Mouse (Mus musculus) CH12.LX (cell line): ENCODE measurements around the gene Adam12. TPM values are rescaled to one million over a fixed set of nuclear protein-coding genes. Genes with fewer than 3 reads are reported as not detected.

ENCODE experiments used
- DNase-seq: peaks from one replicate; pipeline ENCODE4 v3.0.0-alpha.2; 2013; ENCODE audit errors: extremely low read depth
- H3K27ac ChIP-seq: 2 replicates; pipeline ENCODE4 v1.5.1; 2012; ENCODE audit warnings: low read depth, mild to moderate bottlenecking, control low read depth, moderate library complexity; ENCODE audit not compliant: insufficient read depth
- H3K27me3 ChIP-seq: replicated peaks from 2 replicates; pipeline ENCODE3; 2012; ENCODE audit warnings: inconsistent platforms
- H3K36me3 ChIP-seq, 2 experiments: replicated peaks in 1 of 2; 2 replicates each; pipeline versions ENCODE3 to v1.6.1; 2012; ENCODE audit warnings: inconsistent platforms in 1 of 2, low read length in 1 of 2, mild to moderate bottlenecking in 1 of 2, mixed read lengths in 1 of 2, moderate library complexity in 1 of 2; ENCODE audit not compliant: control insufficient read depth in 1 of 2, insufficient read depth in 1 of 2
- H3K4me1 ChIP-seq, 2 experiments: 2 replicates each; pipeline ENCODE4 v1.6.1; 2012; ENCODE audit warnings: inconsistent platforms in 1 of 2, moderate library complexity in 1 of 2; ENCODE audit not compliant: insufficient read depth in 2 of 2, control insufficient read depth in 1 of 2
- H3K4me2 ChIP-seq: 2 replicates; pipeline ENCODE4 v1.6.1; 2012; ENCODE audit warnings: low read depth, mild to moderate bottlenecking, control low read depth; ENCODE audit not compliant: poor library complexity, insufficient read depth, severe bottlenecking
- H3K4me3 ChIP-seq, 3 experiments: fragments of 150-350 bp in 1 of 3; sonication (generic) in 1 of 3; replicated peaks in 1 of 3; 2 replicates each; pipeline versions ENCODE3 to v1.5.1; 2011 to 2012; ENCODE audit warnings: low read depth in 2 of 3, low read length in 2 of 3, mild to moderate bottlenecking in 2 of 3, moderate library complexity in 2 of 3, control low read depth in 1 of 3, improper control_type of control experiment in 1 of 3, inconsistent platforms in 1 of 3, mixed read lengths in 1 of 3; ENCODE audit not compliant: poor library complexity in 1 of 3
- H3K79me2 ChIP-seq: replicated peaks from 2 replicates; pipeline ENCODE4 v1.6.1; 2012; ENCODE audit warnings: mild to moderate bottlenecking, moderate library complexity; ENCODE audit not compliant: control insufficient read depth, poor library complexity, insufficient read depth, severe bottlenecking; ENCODE audit errors: extremely low read depth
- H3K9ac ChIP-seq: 2 replicates; pipeline ENCODE4 v1.6.1; 2012; ENCODE audit warnings: low read depth, mild to moderate bottlenecking, control low read depth, moderate library complexity; ENCODE audit not compliant: insufficient read depth
- H3K9me3 ChIP-seq: replicated peaks from 2 replicates; pipeline ENCODE3; 2012; ENCODE audit warnings: low read length, inconsistent platforms, mixed read lengths
- BHLHE40 ChIP-seq: IDR thresholded peaks from 2 replicates; pipeline ENCODE4 v1.6.1; 2011; ENCODE audit warnings: mild to moderate bottlenecking, low read depth, low read length, improper control_type of control experiment
- CHD1 ChIP-seq: IDR thresholded peaks from 2 replicates; pipeline ENCODE4 v1.6.1; 2012; ENCODE audit warnings: low read depth, low read length, improper control_type of control experiment, inconsistent platforms
- CHD2 ChIP-seq: IDR thresholded peaks from 2 replicates; pipeline ENCODE4 v1.6.1; 2011; ENCODE audit warnings: low read length, improper control_type of control experiment
- CTCF ChIP-seq, 2 experiments: IDR thresholded peaks in 1 of 2; conservative IDR thresholded peaks in 1 of 2; 2 replicates each; pipeline ENCODE4 v1.5.1; 2011 to 2012; ENCODE audit warnings: low read depth in 2 of 2, low read length in 2 of 2, improper control_type of control experiment in 1 of 2, inconsistent platforms in 1 of 2, mild to moderate bottlenecking in 1 of 2, moderate library complexity in 1 of 2
- ELF1 ChIP-seq: IDR thresholded peaks from 2 replicates; pipeline ENCODE4 v1.6.1; 2014; ENCODE audit warnings: low read depth, mild to moderate bottlenecking, inconsistent platforms, low read length, improper control_type of control experiment
- ETS1 ChIP-seq: conservative IDR thresholded peaks from 2 replicates; pipeline ENCODE4 v1.6.1; 2012; ENCODE audit warnings: low read depth, mild to moderate bottlenecking, inconsistent platforms, low read length, improper control_type of control experiment, moderate library complexity
- IRF4 ChIP-seq: IDR thresholded peaks from 2 replicates; pipeline ENCODE4 v1.6.1; 2014; ENCODE audit warnings: low read depth, mild to moderate bottlenecking, inconsistent platforms, low read length, improper control_type of control experiment
- JUN ChIP-seq: IDR thresholded peaks from 2 replicates; pipeline ENCODE4 v1.6.1; 2011; ENCODE audit warnings: low read depth, mild to moderate bottlenecking, low read length, improper control_type of control experiment, moderate library complexity; ENCODE audit not compliant: insufficient read depth
- MAFK ChIP-seq: IDR thresholded peaks from 2 replicates; pipeline ENCODE4 v1.6.1; 2011; ENCODE audit warnings: low read length, improper control_type of control experiment; ENCODE audit not compliant: insufficient replicate concordance
- MAZ ChIP-seq: IDR thresholded peaks from 2 replicates; pipeline ENCODE4 v1.6.1; 2012; ENCODE audit warnings: low read depth, mild to moderate bottlenecking, inconsistent platforms, low read length, improper control_type of control experiment, moderate library complexity
- MXI1 ChIP-seq: IDR thresholded peaks from 2 replicates; pipeline ENCODE4 v1.6.1; 2011; ENCODE audit warnings: mild to moderate bottlenecking, low read depth, low read length, improper control_type of control experiment
- NELFE ChIP-seq: IDR thresholded peaks from 2 replicates; pipeline ENCODE4 v1.6.1; 2011; ENCODE audit warnings: low read depth, low read length, improper control_type of control experiment
- NRF1 ChIP-seq: IDR thresholded peaks from 2 replicates; pipeline ENCODE4 v1.6.1; 2014; ENCODE audit warnings: low read depth, mild to moderate bottlenecking, inconsistent platforms, low read length, improper control_type of control experiment, moderate library complexity
- PAX5 ChIP-seq: IDR thresholded peaks from 2 replicates; pipeline ENCODE4 v1.6.1; 2012; ENCODE audit warnings: low read length, inconsistent platforms, mixed read lengths
- SIN3A ChIP-seq: IDR thresholded peaks from 2 replicates; pipeline ENCODE4 v1.6.1; 2012; ENCODE audit warnings: low read length, improper control_type of control experiment, inconsistent platforms
- TBP ChIP-seq: conservative IDR thresholded peaks from 2 replicates; pipeline ENCODE4 v1.6.1; 2011; ENCODE audit warnings: low read depth, low read length, improper control_type of control experiment
- TCF12 ChIP-seq: IDR thresholded peaks from 2 replicates; pipeline ENCODE4 v1.6.1; 2014; ENCODE audit warnings: low read depth, mild to moderate bottlenecking, inconsistent platforms, low read length, improper control_type of control experiment
- UBTF ChIP-seq: IDR thresholded peaks from 2 replicates; pipeline ENCODE4 v1.6.1; 2012; ENCODE audit warnings: low read depth, mild to moderate bottlenecking, inconsistent platforms, low read length, improper control_type of control experiment, moderate library complexity
- USF2 ChIP-seq: conservative IDR thresholded peaks from 2 replicates; pipeline ENCODE4 v1.6.1; 2011; ENCODE audit warnings: low read depth, low read length, improper control_type of control experiment
- ZMIZ1 ChIP-seq: IDR thresholded peaks from 2 replicates; pipeline ENCODE4 v1.6.1; 2012; ENCODE audit warnings: low read depth, mild to moderate bottlenecking, inconsistent platforms, low read length, improper control_type of control experiment
- dilution Hi-C: fragments of 300-500 bp; cut with MboI; formaldehyde crosslinking; loops from 2 replicates; pipeline ENCODE4 v1.14.3; 2020; ENCODE audit warnings: low sequenced_read_pairs; ENCODE audit not compliant: extremely low pct_unique_long_range_greater_than_20kb, extremely low pct_ligation_motif_present
- in situ Hi-C: fragments of 300-500 bp; cut with MboI; formaldehyde crosslinking; loops from 3 replicates; pipeline ENCODE4 v1.14.3; 2019; ENCODE audit warnings: low sequenced_read_pairs, low pct_ligation_motif_present, low pct_unique_long_range_greater_than_20kb, mixed read lengths
- polyA plus RNA-seq: library from polyadenylated mRNA; unstranded; fragments of >175 nt; gene quantifications from 2 replicates; pipeline ENCODE4 v1.2.1, GENCODE M21; 2012; ENCODE audit warnings: low read depth; ENCODE audit not compliant: insufficient read length
- total RNA-seq, 2 experiments: library from RNA; depleted of rRNA; stranded (reverse); fragments of 300-350 nt in 1 of 2; fragments of >200 nt in 1 of 2; gene quantifications; 2 replicates each; pipeline ENCODE4 v1.2.3; 2012 to 2014

Adam12 gene
- total and polyA plus RNA-seq, 3 experiments: not detected

- DNase-seq: no peak
- Histone ChIP-seq H3K27me3 (no peaks in the 10 kb centered on the region), H3K4me1 (no peaks in the 10 kb centered on the region), H3K79me2 (no peaks in the 10 kb centered on the region), H3K4me3 (no peak overlapping the region), H3K27ac (no peak overlapping the region), H3K9me3 (peaks cover 74% of the 10 kb centered on the region), H3K9ac (no peak overlapping the region), H3K36me3 (no peaks in the 10 kb centered on the region), H3K4me2 (no peak overlapping the region)
- in situ Hi-C loops (no loop called here), dilution Hi-C loops (no loop called here)
- no peak for TF ChIP-seq MAZ
These were observed 43.4 kb downstream of the Adam12 start for GRCm38 (mm10) chr7:134188565-134188964.

DNA sequence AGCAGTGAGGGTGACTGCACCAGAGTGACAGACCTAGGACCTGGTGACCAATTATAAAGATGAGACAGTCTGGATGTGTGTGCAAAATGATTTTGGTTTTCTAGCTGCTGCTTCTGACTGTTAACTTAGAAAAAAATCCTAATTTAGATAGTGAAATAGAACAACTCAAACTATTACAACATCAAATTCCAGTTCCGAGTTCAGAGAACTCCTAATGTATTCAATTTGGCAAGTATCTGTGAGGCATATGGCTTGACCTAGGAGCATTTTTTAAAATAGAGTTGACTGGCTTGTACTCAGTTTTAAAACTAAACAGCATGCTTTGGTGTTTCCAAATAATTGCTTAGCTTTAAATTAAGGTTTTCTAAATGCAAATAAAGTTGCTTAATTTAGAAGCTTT lies 44.0 kb downstream of the Adam12 start:
- no peaks in the 10 kb centered on the region for H3K27me3 ChIP-seq
- H3K9ac ChIP-seq: no peak overlapping the region
- no peak overlapping the region for H3K27ac ChIP-seq
- H3K9me3 ChIP-seq: peaks cover 68% of the 10 kb centered on the region
- no peaks in the 10 kb centered on the region for H3K4me1 ChIP-seq
- H3K4me3 ChIP-seq: no peak overlapping the region
- in situ Hi-C loops (no loop called here), dilution Hi-C loops (no loop called here)
- H3K79me2 ChIP-seq: no peaks in the 10 kb centered on the region
- no peaks in the 10 kb centered on the region for H3K36me3 ChIP-seq
- TF ChIP-seq BHLHE40 (no peak), NRF1 (no peak), MXI1 (no peak), ELF1 (no peak), ZMIZ1 (no peak), PAX5 (no peak), CHD1 (no peak), UBTF (no peak), MAFK (no peak), ETS1 (no peak), TCF12 (no peak), CHD2 (no peak), SIN3A (no peak), CTCF (conservative IDR thresholded peaks at IDR 0.05 in 1 of 2, IDR thresholded peaks at IDR 0.05 in 1 of 2; ENCODE audit: low read depth in 2 of 2, low read length in 2 of 2) (no peak), USF2 (no peak), IRF4 (no peak), TBP (no peak), JUN (no peak), NELFE (no peak)
- H3K4me2 ChIP-seq: no peak overlapping the region
- no peak for DNase-seq
